Mouse (Mus musculus) frontal cortex, adult (tissue): ENCODE results near the gene Smim11.
A peak's percentile ranks its signal among the peaks of the same experiment; 100 is the strongest.

Source experiments
- ATAC-seq: cut with Nextera tagmentation; 2 replicates; pipeline ENCODE4 v1.9.2; 2017; ENCODE audit warnings: mild to moderate bottlenecking, moderate library complexity, mixed read lengths; ENCODE audit not compliant: low TSS enrichment

Smim11 gene

DNA sequence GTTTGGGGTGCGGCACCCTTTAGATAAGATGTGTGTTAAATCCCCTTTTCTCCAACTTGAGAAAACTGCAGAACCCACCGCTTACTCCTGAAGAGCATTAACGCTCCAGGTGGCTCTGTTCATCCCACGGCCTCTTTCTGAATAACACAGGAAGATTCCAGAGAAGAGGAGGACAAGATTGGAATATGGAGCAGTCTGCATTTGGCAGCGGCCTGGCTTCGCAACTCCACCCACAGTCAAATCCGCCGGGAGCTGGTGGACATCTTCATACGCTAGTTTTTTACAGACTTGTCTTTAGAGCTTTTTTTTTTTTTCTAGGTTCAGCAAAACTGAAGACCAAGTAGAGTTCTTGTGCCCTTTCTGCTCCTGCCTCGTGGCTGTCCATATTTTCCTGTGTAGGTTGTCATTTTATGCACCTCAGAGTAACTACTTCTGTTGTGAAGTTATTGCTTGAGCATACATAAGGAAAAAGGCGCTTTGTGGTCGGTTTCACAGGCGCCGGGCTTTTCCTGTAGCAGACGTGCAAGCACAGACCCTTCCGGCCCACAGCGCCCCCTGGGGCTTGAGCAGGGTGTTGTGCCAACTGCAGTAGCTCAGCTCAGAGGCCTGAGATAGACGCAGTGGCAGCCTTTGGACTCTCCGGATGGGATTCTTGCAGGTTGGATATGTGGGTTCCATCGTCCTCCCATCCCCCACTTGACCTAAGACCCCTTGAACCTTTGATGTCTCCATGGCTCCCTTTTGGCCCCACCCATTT lies 18.4 kb downstream of the Smim11 start:
- peak; percentile 94 for ATAC-seq

DNA sequence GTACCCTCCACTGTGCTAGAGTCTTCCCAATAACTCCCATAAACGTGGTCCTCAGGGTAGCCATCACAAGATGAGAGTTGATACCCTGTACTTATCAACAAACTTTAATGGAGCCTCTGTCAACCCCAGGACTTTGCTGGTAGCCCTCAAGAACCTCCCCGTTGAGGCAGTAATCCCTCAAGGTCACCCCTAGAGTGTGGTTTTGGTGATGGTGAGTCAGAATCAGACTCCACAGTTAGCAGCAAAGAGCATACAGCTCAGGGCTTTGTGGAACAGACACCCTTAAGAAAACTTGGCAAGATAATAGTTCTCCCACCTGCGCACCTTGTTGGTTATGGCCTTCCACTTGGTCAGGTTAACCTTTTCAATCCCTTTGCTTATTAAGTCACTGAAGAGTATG lies 19.3 kb downstream of the Smim11 start:
- no peak for ATAC-seq

DNA sequence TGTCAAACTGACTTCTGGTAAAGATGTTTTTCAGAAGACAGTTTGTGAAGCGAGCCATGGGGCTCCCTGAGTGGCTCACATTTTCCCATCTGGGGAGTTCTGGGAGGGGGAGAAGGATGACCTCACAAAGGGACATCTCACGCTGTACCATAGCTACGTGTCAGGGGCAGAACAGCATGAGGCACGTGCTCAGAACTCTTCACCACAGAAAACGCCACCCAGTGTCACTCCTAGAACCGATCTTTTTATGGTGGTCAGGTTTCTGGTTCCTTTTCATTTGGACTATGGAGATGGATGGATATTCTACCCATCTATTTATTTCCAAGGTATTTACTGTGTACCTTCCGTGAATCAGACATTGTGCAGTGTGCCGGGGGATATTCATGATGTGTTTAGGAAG lies 20.3 kb downstream of the Smim11 start, which contains the start of gene Fam243:
Gene Fam243, minus strand, starts transcription at position 101 of the 400 bp plus-strand sequence.
- no peak for ATAC-seq

DNA sequence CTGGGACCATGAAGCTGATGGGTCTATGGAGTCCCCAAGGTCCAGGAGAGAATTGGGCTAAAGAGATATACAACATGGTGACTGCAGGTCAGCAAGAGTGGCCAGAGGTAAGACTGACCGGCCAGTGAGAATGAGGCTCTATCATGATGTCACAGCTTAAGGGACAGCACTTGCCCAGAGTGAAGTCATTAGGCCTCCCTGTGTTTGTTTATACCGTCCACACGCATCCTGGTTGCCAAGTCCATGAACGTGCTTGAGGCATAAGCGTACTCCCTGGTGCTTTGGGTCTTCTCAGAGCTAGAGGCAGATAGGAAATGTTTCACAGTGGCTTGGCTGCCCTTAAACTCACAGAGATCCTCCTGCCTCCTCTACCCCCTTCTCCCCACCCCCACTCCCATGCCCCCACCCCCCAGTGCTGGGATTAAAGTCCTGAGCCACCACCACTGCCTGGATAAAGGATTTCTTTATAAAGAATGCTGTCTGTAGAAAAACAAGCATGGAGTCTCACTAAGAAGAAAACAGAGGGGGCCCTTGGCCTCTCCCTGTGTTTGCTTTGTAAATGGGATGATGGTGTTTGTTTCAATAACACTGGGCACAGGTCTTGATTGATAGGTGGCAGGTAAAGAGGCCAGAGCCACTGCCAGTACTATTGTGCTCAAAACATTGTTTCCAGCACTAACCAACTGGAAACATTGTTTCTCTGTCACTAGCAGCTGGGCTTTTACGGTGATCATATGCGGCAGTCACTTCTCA lies 23.4 kb downstream of the Smim11 start:
- ATAC-seq, result no peak

DNA sequence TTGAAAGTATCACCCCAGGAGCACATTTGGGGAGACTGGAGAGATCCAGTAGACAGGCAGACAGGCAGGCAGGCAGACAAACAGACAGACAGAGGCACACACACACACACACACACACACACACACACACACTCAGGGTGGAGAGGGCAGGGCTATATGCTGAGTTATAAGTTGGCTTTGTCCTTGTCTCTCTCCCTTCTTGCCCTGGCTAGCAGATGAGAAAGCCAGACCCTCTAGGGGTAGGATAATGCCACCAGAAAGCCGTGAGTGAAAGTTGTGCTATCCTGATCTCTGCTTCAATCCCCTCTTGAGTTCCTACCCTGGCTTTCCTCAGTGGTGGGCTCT lies 23.9 kb downstream of the Smim11 start:
- no peak for ATAC-seq

DNA sequence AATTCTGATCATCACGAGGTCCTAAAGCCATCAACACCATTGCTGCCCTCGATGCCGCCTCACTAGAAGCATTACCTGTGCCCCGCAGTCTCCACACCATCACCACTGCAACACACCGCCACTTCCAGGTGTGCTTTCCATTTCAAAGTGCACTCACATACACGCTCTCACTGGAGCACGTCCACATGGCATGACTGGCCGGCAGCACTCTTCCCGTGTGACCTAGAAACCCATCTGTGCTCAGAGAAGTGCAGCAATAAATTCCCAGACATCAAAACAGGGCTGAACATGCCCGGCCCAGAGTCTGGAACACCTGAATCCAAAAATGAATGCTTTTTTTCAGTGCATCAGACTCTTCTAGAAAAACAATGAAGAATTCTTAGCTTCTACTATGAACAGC lies 26.8 kb downstream of the Smim11 start:
- peak; percentile 67; the same call in 1 of the 2 replicates for ATAC-seq

DNA sequence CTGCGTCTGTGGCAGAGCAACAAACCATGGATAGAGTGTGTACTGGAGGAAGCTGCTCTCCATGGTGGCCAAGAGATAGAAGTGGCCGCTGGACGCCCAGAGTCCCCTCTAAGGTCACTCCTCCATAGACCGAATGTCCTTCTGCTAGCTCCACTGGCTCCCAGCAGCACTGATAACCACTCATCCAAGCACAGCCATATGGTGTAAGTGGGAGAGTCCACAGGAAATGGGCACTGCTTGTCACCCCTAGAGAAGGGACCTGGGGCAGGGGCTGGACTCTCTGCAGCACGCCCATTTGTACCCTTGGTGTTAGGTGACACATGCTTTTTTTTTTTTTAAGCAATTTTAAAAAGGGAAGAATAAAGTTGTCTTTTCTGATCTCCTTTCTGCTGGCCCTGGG lies 29.9 kb downstream of the Smim11 start:
- ATAC-seq, result no peak

DNA sequence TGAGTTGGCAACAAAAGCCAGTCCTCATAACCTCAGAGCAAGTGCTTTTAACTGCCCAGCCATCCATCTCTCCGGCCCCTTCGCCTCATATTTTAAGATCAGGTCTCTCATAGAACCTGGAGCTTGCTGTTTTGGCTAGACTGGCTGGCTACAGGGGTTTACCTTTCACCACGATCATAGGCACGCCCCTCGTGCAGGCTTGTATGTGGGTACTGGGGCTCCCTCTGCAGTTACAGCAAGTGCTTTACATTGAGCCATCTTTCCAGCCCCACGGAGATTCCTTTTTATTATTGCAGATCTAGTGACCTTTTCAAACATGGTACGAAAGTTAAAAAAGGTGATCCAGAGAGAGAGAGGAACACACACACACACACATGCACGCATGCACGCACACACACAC lies 33.5 kb downstream of the Smim11 start:
- no peak for ATAC-seq

DNA sequence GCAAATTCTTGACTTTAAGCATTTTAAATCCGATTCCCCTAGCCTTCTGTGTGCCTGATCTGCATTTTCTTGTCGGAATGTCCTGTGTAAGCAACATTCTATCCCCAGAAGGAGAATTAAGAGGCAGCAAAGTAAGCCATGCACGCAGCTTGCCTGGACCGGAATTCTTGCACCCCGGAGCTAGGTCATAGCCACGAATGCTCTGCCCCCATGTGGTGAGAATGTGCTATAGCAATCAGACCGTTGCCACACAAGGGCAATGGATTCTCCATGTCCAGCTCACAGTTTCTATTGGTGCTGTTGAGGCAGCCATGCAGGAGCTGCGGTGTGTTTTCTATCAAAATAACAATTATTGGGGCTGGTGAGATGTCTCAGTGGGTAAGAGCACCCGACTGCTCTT lies 35.2 kb downstream of the Smim11 start:
- ATAC-seq, result peak; percentile 85

DNA sequence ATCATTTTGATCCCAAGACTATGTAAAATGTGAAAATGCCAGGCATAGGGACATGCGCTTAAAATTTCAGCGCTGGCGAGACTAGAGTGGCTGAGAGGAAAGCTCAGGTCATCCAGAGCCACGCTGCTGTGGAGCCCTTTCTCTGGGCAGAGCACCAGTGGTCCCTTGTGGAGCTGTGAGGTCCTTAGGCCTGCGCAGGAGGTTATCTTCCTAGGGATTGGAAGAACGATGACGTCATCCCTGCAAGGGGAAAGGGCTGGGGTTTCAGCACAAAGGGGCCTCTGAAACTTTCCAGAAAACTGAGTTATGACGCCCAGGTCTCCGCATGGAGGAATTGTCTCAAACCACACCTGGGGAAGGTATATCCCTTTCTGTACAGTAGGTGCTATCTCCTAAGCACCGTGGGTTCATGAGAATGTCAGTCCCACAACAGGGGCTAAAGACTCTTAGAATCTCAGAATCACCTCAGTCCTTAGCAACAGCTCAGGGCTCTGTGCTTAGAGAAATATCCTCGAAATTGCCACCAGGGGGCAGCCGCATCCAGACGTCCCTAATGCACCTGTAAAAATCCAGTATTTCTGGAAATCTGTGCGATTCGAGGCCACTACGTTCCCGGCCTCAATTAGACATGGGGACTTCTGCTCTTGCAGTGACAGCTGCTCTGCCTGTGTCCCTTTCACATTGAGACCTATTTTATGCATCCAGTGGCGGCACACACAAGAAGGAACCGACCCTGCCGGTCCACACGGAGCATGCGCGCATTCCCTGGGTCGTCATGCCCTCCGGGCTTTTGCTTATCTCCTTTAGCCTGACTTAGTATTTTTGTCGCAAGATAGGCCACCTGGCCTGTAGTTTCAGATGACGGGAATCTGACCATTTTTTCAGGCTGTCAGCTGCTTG lies 39.8 kb downstream of the Smim11 start:
- ATAC-seq, result peak; percentile 78

DNA sequence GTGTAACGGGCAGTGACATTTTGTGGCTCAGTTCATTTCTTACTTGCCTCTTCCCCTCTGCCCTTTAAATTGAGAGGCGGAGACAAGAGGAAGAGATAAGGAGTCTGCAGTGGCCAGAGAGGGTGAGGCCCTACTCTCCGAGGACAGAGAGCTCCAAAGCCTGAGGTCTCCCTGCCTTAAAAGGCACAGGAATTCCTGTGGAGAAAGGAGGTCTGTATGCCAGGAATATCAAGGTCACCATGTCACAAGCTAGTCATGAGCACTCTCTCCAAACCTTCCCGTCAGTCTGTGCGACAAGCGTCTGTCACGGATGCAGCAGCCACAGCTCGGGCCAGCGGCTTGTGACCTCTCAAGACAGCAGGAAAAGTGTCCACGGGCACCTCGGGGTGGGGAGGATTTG lies 44.1 kb downstream of the Smim11 start:
- ATAC-seq, result no peak

DNA sequence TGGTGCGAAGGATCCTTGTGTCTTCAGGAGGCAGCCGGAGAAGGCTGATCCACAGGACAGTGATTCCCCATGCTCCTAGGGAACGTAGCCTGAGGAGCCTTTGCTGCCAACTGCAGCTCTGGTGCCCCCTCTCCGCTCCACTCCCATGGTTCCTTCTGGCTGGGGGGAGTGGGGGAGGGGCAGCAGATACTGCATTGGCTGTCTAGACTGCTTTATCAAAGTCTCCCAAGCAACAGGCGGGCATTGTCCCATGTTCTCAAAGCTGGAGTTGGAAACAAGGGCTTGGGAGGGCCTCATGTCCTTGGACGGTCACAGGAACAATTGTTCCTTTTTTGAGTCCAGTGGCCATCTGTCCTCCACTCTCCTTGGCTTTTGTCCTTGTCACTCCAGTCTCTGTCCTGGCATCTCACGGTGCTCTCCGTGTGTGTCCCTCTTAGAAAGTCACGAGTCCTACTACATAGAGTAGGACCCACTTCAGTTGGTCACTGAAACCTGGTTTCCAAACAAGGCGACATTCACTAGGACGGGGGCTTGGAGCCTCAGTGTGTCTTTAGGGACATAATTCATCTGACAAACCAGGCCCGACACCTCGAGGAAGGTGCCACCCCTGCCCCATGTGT lies 45.3 kb downstream of the Smim11 start:
- no peak for ATAC-seq

DNA sequence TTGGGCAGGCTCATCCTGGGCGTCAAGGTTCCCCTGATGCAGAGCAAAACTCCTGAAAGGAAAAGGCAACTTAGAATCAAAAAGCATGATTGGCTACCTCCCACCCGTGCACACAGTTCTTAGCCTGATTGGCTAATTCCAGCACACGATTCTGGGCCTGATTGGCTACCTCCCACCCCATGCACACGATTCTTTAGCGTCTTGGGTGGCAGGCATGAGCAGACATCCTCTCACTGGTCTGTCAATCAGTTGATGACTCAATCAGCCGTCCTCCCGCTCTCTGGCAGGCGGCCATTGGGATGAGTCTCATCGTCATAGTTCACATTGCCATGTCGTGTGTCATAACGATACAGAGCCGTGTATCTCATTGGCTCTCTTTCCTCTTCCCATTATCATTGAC lies 47.9 kb downstream of the Smim11 start:
- ATAC-seq, result no peak

DNA sequence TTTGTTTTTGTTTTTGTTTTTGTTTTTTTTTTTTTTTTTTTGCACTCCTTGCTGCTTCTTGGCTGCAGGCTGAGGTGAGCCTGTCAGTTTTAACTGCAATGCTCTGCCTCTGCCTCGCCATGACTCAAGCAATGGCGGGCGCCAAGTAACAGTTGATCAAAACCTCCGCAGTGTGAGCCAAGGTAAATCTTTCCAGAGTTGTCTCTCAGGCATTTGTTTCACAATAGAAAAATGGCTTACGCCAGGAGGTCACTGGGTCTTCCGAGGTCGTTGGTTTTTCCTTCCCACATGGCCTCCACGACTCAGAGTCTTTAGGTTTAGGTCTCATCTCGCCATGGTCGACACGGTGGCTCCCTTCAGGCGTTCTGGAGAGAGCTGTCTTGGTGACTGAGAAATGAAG lies 52.2 kb downstream of the Smim11 start:
- no peak for ATAC-seq

DNA sequence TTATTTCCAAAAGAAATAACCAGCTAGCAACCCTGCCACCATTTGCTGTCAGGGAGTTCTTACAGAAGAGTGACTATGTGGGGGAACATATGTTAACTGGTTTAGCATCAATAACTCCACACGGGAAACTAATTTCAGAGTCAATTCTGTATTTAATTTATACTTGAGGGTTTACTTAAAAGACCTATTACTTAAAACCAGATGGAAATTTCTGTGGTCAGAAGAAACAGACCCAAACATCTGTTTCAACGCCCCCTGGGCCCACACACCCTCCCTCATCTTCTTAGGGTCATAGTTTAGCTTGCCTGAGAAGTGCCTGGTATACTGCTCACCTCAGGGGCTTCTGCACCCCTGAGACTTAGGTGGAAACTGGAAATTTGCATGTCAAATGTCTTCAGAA lies 52.8 kb downstream of the Smim11 start:
- no peak for ATAC-seq

DNA sequence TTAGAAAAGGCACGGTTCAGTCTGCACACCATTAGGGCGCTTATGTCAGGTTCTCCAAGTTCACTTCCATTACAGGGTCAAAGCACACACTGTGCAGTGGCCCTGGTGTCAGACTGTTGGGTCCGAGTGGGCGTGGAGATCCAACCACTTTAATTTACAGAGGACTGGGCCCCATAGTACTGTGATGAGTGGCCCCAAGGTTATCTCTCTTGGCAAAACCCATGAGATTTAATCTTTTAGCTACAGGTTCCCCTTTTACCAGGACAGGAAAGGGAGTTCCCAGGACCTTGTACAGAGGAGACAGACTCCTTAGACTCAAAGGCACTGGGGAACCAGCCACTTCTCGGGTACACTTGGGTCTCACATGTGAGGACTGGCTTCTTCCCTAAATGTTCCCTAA lies 54.3 kb downstream of the Smim11 start:
- ATAC-seq, result no peak

DNA sequence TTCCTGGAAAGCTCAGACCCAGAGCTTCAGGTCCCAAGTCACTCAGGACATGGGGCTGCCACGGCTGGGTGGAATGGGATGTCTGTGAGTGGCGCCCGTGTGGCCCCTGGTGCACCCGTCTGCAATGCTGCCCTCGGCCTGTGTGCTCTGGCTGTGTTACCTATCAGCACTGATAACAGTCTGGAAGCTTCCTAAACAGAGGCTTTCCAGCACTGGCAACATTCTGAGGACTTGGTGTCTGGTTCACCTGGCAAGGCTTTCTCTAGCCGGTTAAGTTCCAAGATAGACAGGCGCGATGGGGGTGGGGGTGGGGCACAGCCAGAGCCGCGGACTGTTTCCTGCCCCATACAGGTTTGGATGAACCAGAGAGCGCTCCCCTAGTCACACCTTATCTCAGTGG lies 54.9 kb downstream of the Smim11 start:
- ATAC-seq, result no peak

DNA sequence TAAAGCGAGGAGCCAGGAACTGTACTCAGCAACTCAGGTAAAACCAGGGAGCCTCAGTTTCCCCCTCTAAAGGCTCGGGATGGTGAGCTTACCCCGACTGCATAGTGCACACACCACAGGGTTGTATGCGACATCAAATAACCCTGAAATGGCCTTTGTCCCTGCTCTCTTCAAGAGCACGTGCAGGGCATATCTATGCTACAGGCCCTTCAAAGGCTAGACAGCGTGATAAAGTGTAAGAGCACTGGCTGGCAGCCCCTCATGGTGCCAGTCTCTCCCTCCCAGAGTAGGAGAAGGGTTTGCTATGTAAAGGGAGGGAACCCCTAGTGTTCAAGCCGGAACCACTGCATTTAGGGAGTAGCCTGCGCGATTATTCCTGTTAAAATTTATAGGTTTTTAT lies 55.9 kb downstream of the Smim11 start:
- ATAC-seq, result no peak

DNA sequence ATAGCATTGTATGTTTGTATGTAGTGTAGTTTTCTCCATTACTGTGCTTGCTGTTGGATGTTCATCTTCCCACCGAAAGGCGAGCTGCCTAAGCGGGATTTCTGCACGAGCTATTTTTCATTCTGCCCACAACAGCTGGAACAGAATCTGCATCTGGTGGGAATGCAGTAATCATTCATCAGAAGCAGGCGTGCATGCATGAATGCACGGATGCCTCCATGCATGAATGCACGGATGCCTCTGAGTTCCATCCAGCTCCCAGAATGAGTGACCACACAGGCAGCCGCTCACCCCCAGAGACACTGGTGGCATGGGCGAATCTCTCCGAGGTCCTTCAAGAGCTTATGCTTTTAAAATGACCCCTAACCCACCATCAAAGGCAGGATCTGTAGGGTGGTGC lies 56.5 kb downstream of the Smim11 start:
- no peak for ATAC-seq

DNA sequence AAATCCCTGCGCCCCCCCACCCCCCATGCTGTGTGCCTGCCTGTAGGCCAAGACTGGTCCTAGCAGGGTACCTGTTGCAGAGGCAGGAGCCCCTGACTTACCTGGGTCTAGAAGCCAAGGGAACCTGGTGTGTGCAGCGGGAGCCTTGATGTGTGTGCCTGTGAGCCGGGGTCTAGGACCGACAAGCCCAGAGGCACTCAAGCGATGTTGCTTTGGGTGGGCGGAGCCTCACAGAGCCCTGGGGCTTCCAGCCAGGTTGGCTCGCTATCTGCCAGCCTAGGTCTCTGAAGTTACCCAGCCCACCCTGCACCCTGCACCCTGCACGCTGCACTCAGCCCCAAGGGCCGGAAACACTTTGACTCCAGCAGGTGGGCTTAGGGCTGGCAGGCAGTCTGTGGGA lies 57.6 kb downstream of the Smim11 start:
- ATAC-seq, result no peak

DNA sequence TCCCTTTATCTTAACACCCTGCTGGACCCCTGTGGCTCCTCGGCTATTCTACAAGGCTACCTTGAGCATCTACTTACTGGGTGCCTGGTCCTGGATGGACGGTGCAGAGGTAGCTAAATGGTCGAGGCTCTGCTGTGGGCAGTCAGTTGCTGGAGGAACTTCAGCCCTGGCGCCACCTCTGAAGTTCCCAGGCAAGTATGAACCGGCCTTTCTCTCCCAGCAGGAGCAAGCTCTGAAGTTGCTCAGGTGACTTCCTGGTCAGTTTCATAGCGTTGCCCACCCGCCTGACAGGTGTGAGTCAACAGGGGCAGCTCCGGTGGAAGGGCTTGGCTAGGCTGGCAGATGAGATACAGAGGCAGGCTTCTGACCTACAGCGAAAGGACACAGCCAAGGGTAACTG lies 58.1 kb downstream of the Smim11 start, which contains the start of gene Kcne1:
Gene Kcne1, minus strand, starts transcription at position 240 of the 400 bp plus-strand sequence.
- no peak for ATAC-seq

DNA sequence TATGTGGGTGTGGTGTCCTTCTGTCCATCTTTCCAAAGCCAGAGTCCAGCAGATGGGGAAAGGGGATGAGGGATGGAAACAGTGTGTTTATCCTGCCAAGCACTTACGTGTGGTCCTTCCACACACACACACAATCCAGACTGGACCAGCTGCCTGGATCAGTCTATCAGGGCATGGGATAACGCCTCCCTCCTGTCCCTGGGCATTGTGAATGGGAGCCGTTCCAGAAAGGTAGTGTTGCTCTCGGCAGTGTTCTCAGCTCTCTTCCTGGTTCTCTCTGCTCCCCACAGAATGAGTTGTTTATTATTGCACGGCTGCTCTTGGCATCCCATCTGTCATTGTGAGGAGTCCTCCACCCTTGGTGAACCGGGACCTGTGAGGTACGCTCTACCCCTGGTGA lies 59.6 kb downstream of the Smim11 start:
- no peak for ATAC-seq
